Mouse (Mus musculus) kidney, adult 2 months (tissue): Measurements from ENCODE around the gene Gpam.

Experiments
- CTCF ChIP-seq: fragments of 200-500 bp; conservative IDR thresholded peaks from 2 replicates; pipeline ENCODE4 v1.5.1; 2011; ENCODE audit warnings: low read depth, mild to moderate bottlenecking, control low read depth, low read length, moderate library complexity, mixed read lengths; ENCODE audit not compliant: insufficient read depth, insufficient read length
- POLR2A ChIP-seq: fragments of 200-500 bp; IDR thresholded peaks from one replicate; pipeline ENCODE4 v1.6.1; 2011; ENCODE audit warnings: low read depth, low read length, control low read depth

DNA sequence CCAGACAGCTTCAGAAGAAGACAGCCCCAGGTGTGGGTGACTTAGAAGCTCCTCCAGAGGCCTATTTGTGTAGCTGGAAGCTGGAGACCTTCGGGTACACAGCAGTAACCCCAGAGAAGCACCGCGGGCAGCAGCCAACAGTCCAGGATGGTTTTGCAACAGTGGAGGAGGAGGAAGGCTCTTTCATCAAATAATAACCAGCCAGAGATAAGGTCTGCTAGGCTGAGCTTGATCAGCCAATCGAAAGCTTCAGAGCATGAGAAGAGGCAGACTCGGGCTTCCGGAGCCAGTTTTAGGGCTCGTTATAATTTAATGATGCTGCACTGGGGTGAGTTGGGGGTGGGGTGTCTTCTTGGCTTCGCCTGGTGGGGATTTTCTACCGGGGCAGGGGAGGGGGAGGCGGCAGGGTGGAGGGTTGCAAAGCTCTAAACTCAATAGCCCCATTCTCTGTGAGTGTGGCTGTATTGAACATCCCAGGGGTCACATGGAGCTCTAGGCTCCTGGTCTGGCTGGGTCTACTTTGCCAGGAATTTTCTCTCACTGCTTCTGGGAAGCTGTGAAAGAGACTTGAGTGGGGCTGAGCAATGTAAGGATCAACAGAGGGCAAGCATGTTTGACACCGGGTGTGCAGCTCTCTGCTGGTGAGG lies at the start of gene Gpam:
- TF ChIP-seq CTCF (no peak), POLR2A (no peak)
